Mouse (Mus musculus) cerebellum, postnatal 4 days (tissue): ENCODE data around the gene Gm20219.
"Not testable (repeated sequence)": the region's sequence is repeated elsewhere in the genome, so short reads cannot be mapped to it uniquely, and the experiment has no call there.

Source experiments
- DNase-seq, 2 experiments: peaks; one replicate each; pipeline ENCODE4 v3.0.0; 2022; ENCODE audit warnings: low spot score in 2 of 2, mixed read lengths in 1 of 2

Gene Gm20219

GRCm38 (mm10) chr17:56512310-56512709 is 41.9 kb downstream of the Gm20219 start, which contains the start of gene Znrf4:
TSS of gene Znrf4 (minus strand) at chr17:56512431.
- no peak for DNase-seq

GRCm38 (mm10) chr17:56511707-56512090 is 42.5 kb downstream of the Gm20219 start:
- no peak for DNase-seq

DNA sequence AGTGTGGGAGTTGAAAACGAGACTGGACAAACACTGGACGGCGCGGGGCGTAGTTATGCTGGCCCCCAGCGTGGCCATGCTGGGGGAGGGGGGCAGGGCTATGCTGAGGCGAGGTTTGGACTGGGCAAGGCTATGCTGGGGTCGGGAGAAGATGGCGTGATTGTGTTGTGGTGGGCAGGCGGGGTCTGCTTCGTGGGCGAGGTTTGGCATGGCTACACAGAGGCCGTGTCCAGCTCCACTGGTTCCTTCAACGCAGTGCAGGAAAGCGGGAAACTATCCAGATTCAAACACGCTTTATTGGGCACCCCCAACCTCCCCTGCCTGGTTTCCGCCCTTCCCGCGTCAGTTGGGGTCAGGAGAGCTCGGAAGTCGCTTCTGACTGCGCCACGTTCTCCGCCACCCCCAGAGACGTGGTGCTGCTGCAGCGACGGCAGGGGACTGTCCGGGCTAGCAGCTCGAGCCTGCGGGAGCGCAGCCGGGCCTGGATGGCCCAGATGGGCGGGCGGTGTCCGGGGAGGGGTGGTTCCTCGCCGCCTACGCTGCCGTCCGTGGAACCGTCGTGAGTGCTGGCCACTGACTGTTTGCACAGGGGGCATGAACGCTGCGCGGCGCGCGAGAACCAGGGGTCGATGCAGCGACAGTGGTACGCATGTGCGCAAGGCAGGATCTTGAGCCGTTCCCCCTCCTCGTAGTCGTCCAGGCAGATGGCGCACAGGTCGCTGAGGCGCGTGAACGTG is 43.0 kb downstream of the Gm20219 start:
- DNase-seq: peak in 1 of 2 experiments; percentile 63

DNA sequence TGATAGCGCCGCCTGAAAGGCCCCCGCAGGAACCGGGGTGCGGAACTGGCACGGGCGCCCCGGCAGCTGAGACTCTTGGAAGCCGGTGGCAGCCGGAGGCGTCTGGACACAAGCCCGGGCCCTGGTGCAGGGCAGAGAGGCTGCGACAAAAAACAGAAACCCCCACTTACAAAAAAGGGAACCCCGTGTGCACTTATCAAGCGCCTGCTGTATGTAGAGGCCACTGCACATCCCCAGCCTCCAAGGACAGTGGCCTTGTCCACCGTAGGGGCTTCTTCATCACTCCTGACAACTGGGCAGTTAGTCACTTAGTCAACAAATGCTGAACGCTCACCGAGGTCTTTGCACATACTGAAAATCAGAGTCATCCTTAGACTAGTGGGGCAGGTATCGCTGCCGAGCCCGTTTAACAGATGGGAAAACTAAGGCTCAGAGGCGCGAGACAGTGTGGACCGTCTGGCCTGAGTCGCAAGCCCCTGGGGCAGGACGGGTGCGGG is 43.7 kb downstream of the Gm20219 start:
- DNase-seq: no peak

DNA sequence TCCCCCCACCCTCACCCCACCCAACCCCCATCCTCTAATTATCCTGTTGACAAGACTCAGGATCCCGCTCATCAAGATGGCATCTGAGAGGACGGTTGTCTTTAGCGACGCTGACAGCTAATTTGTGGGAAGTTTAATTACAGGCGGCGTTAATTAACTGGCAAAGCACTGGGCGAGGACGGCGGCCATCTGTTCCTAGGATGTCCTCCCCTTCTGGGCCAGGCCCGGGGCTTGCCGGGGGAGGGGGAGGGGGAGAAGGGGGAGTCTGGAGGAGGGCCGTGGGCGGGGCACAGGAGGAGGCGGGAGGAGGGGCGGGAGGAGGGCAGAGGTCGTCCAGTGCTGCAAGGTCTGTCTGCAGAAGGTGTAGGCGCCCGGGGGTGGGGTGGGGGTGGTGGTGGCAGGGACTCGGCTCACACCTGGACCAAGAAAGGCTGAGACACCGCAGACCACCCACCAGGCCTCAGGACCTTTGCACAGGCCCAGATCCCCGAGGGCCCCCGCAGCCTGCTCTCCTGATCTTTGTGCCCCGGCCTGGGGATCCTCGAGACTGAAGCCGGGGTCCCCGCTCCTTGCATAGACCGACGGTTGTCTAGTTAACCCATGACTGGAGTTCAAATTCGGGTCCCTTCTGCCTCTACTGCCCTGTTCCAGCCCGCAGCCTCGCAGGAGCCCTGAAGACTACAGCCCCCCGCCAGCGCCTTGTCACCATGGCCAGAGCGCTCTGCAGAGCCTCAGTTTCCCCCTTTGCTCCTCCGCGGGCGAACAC is 44.3 kb downstream of the Gm20219 start:
- DNase-seq: peak in 1 of 2 experiments; percentile 76

DNA sequence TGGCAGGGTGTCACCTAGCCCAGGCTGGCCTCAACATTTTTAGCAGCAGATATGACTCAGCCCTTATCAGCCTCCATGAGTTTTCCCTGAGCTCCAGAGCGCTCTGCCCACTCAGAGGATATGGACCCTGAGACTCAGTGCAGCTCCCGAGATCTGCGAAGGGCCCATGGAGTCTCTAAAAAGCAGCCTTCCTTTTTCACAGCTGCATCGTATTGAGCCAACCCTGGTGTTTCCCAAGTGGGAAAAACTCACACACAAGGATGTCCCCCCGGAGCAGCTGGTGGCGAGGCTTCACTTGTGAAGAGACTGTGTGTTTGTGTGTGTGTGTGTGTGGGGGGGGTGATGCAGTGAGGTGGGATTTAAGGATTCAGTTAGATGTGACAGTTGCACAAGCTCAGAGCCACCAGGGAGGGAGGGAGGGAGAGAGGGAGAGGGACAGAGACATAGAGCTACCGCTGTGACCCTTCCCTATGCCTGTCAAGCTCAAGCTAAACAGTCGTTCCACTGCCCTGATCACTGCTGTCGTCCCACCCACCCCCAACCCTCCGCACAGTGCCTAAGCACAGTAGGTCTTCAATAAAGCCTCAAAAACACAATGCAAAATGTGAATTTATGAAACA is 45.1 kb downstream of the Gm20219 start:
- no peak for DNase-seq

GRCm38 (mm10) chr17:56507161-56508068 is 46.8 kb downstream of the Gm20219 start:
- peak; percentile 90 to 93 for DNase-seq

- no peak for DNase-seq
Observed at GRCm38 (mm10) chr17:56506417-56507065, 47.6 kb downstream of the Gm20219 start.

- DNase-seq: no peak
Observed at GRCm38 (mm10) chr17:56505401-56505800, 48.8 kb downstream of the Gm20219 start.

DNA sequence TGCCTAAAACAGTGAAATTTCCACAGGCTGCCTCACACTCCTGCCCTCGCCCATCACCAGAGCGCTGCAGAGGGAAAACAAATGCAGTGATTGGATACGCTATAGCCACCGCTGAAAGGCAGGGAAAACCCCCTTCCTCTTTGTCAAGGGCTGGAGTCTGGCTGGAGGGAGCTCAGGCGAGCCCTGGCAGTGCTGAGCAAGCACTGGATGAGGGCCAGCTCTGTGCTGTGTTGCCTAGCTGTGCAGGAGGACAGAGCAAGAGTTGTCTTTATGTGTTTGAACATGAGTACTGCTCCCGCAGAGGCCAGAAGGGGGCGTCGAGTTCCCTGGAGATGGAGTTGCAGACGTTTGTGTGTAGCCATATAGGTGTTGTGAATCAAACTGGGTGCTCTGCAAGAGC is 51.7 kb downstream of the Gm20219 start:
- DNase-seq: peak; percentile 61 to 90

DNA sequence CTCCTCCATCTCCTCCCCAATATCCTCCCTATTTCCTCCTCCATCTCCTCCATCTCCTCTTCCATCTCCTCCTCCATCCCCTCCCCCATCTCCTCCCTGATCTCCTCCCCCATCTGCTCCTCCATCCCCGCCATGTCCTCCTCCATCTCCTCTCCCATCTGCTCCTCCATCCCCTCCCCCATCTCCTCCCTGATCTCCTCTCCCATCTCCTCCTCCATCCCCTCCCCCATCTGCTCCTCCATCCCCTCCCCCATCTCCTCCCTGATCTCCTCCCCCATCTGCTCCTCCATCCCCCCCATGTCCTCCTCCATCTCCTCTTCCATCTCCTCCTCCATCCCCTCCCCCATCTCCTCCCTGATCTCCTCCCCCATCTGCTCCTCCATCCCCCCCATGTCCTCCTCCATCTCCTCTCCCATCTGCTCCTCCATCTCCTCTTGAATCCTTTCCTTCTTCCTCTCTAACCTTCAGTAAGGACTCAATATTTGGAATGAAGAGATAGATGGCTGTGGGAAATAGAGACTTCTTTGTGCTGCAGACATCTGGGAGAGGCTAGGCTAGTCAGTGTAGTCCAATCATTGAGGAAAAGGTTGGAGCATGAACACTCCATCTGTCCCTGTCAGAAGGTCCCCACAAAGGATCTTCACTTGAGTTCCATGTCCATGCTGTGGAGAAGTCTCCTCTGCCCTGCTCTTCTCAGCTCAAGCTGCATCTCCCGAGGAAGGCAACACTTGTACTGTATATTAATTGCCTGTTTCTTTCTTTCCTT is 52.4 kb downstream of the Gm20219 start:
- not testable (repeated sequence) for DNase-seq
